Mouse (Mus musculus) erythroblast, embryonic 14.5 days (primary cell): ENCODE data around the gene Fbrs. TPM values are rescaled to one million over a fixed set of nuclear protein-coding genes. Genes with fewer than 3 reads are reported as not detected.
A peak's percentile ranks its signal among the peaks of the same experiment; 100 is the strongest.

ENCODE experiments used
- H3K27me3 ChIP-seq: 2 replicates; pipeline ENCODE4 v1.6.1; 2012; ENCODE audit warnings: inconsistent platforms; ENCODE audit not compliant: control insufficient read depth
- H3K36me3 ChIP-seq: 2 replicates; pipeline ENCODE4 v1.6.1; 2012; ENCODE audit warnings: mild to moderate bottlenecking, inconsistent platforms; ENCODE audit not compliant: control insufficient read depth
- H3K4me1 ChIP-seq: 2 replicates; pipeline ENCODE4 v1.6.1; 2012; ENCODE audit warnings: inconsistent platforms; ENCODE audit not compliant: control insufficient read depth
- H3K4me3 ChIP-seq: replicated peaks from 2 replicates; pipeline ENCODE3; 2012; ENCODE audit warnings: moderate library complexity, mild to moderate bottlenecking, inconsistent platforms
- H3K9me3 ChIP-seq: 2 replicates; pipeline ENCODE4 v1.6.1; 2012; ENCODE audit warnings: low read length, inconsistent platforms, mixed read lengths; ENCODE audit not compliant: control insufficient read depth
- GATA1 ChIP-seq: IDR thresholded peaks from 2 replicates; pipeline ENCODE4 v1.6.1; 2012; ENCODE audit warnings: low read length, inconsistent platforms, mixed read lengths
- TAL1 ChIP-seq: IDR thresholded peaks from 3 replicates; pipeline ENCODE4 v1.6.1; 2012; ENCODE audit warnings: low read length, inconsistent platforms, mixed read lengths
- polyA plus RNA-seq: library from polyadenylated mRNA; stranded (reverse); fragments of >175 nt; gene quantifications from 2 replicates; pipeline ENCODE4 v1.2.3, GENCODE M21; 2012

Gene Fbrs
- polyA plus RNA-seq, 1 experiment = 36.3 TPM

DNA sequence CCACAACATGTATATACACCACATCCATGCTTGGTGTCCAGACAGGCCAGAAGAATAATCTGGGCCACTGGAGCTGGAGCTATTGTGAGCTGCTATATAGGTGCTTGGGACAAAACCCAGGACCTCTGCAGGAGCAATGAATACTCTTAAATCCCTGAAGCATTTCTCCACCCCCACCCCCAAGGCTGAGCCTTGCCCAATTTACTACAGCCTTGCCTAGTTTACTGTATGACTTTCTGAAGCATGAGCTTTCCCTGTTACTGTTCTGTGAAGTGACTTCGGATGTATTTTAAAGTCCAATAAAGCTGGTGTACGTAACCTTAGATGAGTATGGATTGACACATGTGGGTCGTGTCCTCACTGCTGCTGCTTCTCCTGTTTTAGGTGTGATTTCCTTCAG is 34.8 kb downstream of the Fbrs start:
- H3K4me3 ChIP-seq = peak overlapping the region; percentile 100
- H3K27me3 ChIP-seq = no peaks in the 10 kb centered on the region
- TF ChIP-seq GATA1 (no peak), TAL1 (no peak)
- H3K9me3 ChIP-seq = no peaks in the 10 kb centered on the region
- H3K36me3 ChIP-seq = peaks cover 54% of the 10 kb centered on the region
- peaks cover 43% of the 10 kb centered on the region for H3K4me1 ChIP-seq

GRCm38 (mm10) chr7:127515846-127516245 is 36.8 kb downstream of the Fbrs start:
- no peaks in the 10 kb centered on the region for H3K9me3 ChIP-seq
- peaks cover 74% of the 10 kb centered on the region for H3K36me3 ChIP-seq
- TF ChIP-seq TAL1 = no peak
- TF ChIP-seq GATA1 = no peak
- peaks cover 38% of the 10 kb centered on the region for H3K4me1 ChIP-seq
- H3K27me3 ChIP-seq = no peaks in the 10 kb centered on the region
- H3K4me3 ChIP-seq = no peak overlapping the region

DNA sequence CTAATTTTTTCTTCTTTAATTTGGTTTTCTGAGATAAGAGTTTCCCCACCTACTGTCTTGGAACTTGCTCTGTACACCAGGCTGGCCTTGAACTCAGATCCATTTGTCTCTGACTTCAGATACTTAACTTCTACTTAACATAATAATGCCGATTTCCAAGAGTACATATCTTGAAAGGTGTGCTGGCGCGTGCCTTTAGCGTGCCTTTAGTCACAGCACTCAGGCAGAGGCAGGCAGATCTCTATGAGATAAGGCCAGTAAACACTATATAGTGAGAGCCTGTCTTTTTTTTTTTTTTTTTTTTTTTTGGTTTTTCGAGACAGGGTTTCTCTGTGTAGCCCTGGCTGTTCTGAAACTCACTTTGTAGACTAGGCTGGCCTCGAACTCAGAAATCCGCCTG is 37.3 kb downstream of the Fbrs start:
- Histone ChIP-seq H3K9me3 (no peaks in the 10 kb centered on the region), H3K4me1 (peaks cover 33% of the 10 kb centered on the region), H3K36me3 (peaks cover 79% of the 10 kb centered on the region)

DNA sequence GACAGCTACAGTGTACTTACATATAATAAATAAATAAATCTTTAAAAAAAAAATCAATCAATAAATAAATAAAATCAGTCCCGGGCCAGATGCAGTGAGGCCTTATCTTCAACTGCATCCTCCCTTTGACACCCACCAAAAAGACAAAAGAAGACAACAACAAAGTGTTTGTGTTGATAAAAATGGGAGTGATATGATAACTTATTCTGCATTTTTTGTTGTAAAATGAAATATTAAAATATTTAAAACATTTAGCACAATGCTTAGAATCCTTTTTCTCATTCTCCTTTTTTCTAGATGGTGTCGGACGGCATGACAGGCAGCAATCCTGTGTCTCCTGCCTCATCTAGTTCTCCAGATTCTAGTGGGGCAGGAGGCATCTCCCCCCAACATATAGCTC is 40.3 kb downstream of the Fbrs start, which contains the start of gene Gm42715:
Gene Gm42715 (plus strand): TSS at position 301 of the 400 bp plus-strand sequence.
- Histone ChIP-seq H3K9me3 (no peaks in the 10 kb centered on the region), H3K36me3 (peaks cover 98% of the 10 kb centered on the region), H3K4me3 (no peak within 1 kb of the TSS), H3K27me3 (no peaks in the 10 kb centered on the region), H3K4me1 (peaks cover 11% of the 10 kb centered on the region)
- no peak for TF ChIP-seq TAL1
- TF ChIP-seq GATA1 = no peak

More for the DNA sequence above, 37.3 kb downstream of the Fbrs start:
- no peaks in the 10 kb centered on the region for H3K27me3 ChIP-seq
- TF ChIP-seq TAL1 = no peak
- H3K4me3 ChIP-seq = no peak overlapping the region

Other genes with a start within 250 kb of the Fbrs start
- gene Zfp553, start 246.1 kb upstream of the Fbrs start, polyA plus RNA-seq = 0.26 and 0.33 TPM in 2 replicates
- 26.0 and 36.2 TPM in 2 replicates for gene Sept1, start 246.1 kb upstream of the Fbrs start, polyA plus RNA-seq
- 4.0 and 4.8 TPM in 2 replicates for gene Zfp771, start 234.9 kb upstream of the Fbrs start, polyA plus RNA-seq
- gene Dctpp1, start 218.5 kb upstream of the Fbrs start, polyA plus RNA-seq = 9.7 and 14.1 TPM in 2 replicates
- gene Sephs2, start 205.1 kb upstream of the Fbrs start, polyA plus RNA-seq = 1.4 and 1.5 TPM in 2 replicates
- 0.06 TPM in 2 replicates for gene Itgal, start 182.9 kb upstream of the Fbrs start, polyA plus RNA-seq
- 0.17 and 0.26 TPM in 2 replicates for gene Zfp768, start 133.6 kb upstream of the Fbrs start, polyA plus RNA-seq
- gene Zfp747, start 103.1 kb upstream of the Fbrs start, polyA plus RNA-seq = 0.08 TPM in 1 of 2 replicates, not detected in the other
- 0.02 TPM in 2 replicates for gene 9130019O22Rik, start 92.0 kb upstream of the Fbrs start, polyA plus RNA-seq
- 0.06 TPM in 1 of 2 replicates, not detected in the other for gene E430018J23Rik, start 85.6 kb upstream of the Fbrs start, polyA plus RNA-seq
- 0.04 TPM in 1 of 2 replicates, not detected in the other for gene Zfp764, start 72.4 kb upstream of the Fbrs start, polyA plus RNA-seq
- 2.3 and 2.4 TPM in 2 replicates for gene Zfp688, start 57.1 kb upstream of the Fbrs start, polyA plus RNA-seq
- gene Zfp689, start 30.0 kb upstream of the Fbrs start, polyA plus RNA-seq = 2.1 and 3.0 TPM in 2 replicates
- gene Prr14, start 19.6 kb upstream of the Fbrs start, polyA plus RNA-seq = 11.7 and 14.3 TPM in 2 replicates
- 1.0 and 1.5 TPM in 2 replicates for gene Srcap, start 32.8 kb downstream of the Fbrs start, polyA plus RNA-seq
- gene Gm42715, start 40.4 kb downstream of the Fbrs start, polyA plus RNA-seq = 7.0 and 7.8 TPM in 2 replicates
- 0.61 and 0.75 TPM in 2 replicates for gene Tmem265, start 82.2 kb downstream of the Fbrs start, polyA plus RNA-seq
- 5.4 and 7.7 TPM in 2 replicates for gene Phkg2, start 94.1 kb downstream of the Fbrs start, polyA plus RNA-seq
- gene Ccdc189, start 109.4 kb downstream of the Fbrs start, polyA plus RNA-seq = 7.1 and 8.9 TPM in 2 replicates
- 4.4 and 5.0 TPM in 2 replicates for gene Rnf40, start 109.6 kb downstream of the Fbrs start, polyA plus RNA-seq
- gene Zfp629, start 136.6 kb downstream of the Fbrs start, polyA plus RNA-seq = 0.11 and 0.15 TPM in 2 replicates
- gene Bcl7c, start 229.7 kb downstream of the Fbrs start, polyA plus RNA-seq = 16.0 and 17.8 TPM in 2 replicates
- 0.06 TPM in 1 of 2 replicates, not detected in the other for gene Ctf1, start 233.5 kb downstream of the Fbrs start, polyA plus RNA-seq